Mouse (Mus musculus) intestine, embryonic 15.5 days (tissue): Measurements from ENCODE around the gene Flt1. TPM values are rescaled to one million over a fixed set of nuclear protein-coding genes. Genes with fewer than 3 reads are reported as not detected.

Source experiments
- ATAC-seq: fragments of 200-750 bp; cut with Nextera tagmentation; 2 replicates; pipeline ENCODE4 v1.8.0; 2017; ENCODE audit warnings: moderate TSS enrichment, moderate library complexity
- H3K27ac ChIP-seq: fragments of 300-500 bp; sonication (generic); 2 replicates; pipeline ENCODE4 v1.5.1; 2015; ENCODE audit warnings: mild to moderate bottlenecking, inconsistent platforms
- H3K27me3 ChIP-seq: fragments of 300-500 bp; sonication (generic); replicated peaks from 2 replicates; pipeline ENCODE4 v1.6.1; 2015; ENCODE audit warnings: inconsistent platforms
- H3K36me3 ChIP-seq: fragments of 300-500 bp; sonication (generic); 2 replicates; pipeline ENCODE4 v1.6.1; 2015; ENCODE audit warnings: inconsistent platforms
- H3K4me1 ChIP-seq: fragments of 300-500 bp; sonication (generic); replicated peaks from 2 replicates; pipeline ENCODE4 v1.6.1; 2015; ENCODE audit warnings: inconsistent platforms
- H3K4me2 ChIP-seq: fragments of 300-500 bp; sonication (generic); replicated peaks from 2 replicates; pipeline ENCODE4 v1.6.1; 2015; ENCODE audit warnings: mild to moderate bottlenecking, inconsistent platforms
- H3K4me3 ChIP-seq: fragments of 300-500 bp; sonication (generic); replicated peaks from 2 replicates; pipeline ENCODE4 v1.5.1; 2015; ENCODE audit warnings: inconsistent platforms
- H3K9ac ChIP-seq: fragments of 300-500 bp; sonication (generic); 2 replicates; pipeline ENCODE4 v1.6.1; 2015; ENCODE audit warnings: inconsistent platforms
- H3K9me3 ChIP-seq: fragments of 300-500 bp; sonication (generic); 2 replicates; pipeline ENCODE4 v1.6.1; 2016; ENCODE audit warnings: inconsistent platforms
- WGBS: fragments of 180-500 bp; shearing (Covaris S2); methylation state at CpG from one replicate; pipeline ENCODE4 v1.1.7; 2015; 5-methylcytosine and 5-hydroxymethylcytosine counted together
- polyA plus RNA-seq: library from polyadenylated mRNA; unstranded; fragments of >200 nt; fragmentation: Nextera tagmentation; extraction: Ambion mirVana; gene quantifications from 2 replicates; pipeline ENCODE4 v1.2.1, GENCODE M21; 2015

Flt1 gene
- polyA plus RNA-seq, 1 experiment from 2014 or later, result 12.8 TPM

- H3K36me3 ChIP-seq, result no peaks in the 10 kb centered on the region
- ATAC-seq, result no peak
- H3K9ac ChIP-seq, result no peak overlapping the region
- no peak overlapping the region for H3K27ac ChIP-seq
- H3K4me1 ChIP-seq, result peaks cover 19% of the 10 kb centered on the region
- H3K9me3 ChIP-seq, result no peaks in the 10 kb centered on the region
- H3K4me3 ChIP-seq, result no peak overlapping the region
- 27% methylated on average over 8 of the region's 8 CpGs for WGBS
- H3K4me2 ChIP-seq, result no peak overlapping the region
- peaks cover 54% of the 10 kb centered on the region for H3K27me3 ChIP-seq
Measured at GRCm38 (mm10) chr5:147721438-147721837, 4.4 kb downstream of the Flt1 start.

- Histone ChIP-seq H3K4me2 (no peak overlapping the region), H3K4me1 (0 out of 2 replicates have a peak, but pooled peaks cover 2% of the 10 kb centered on the region), H3K27ac (no peak overlapping the region), H3K4me3 (no peak overlapping the region), H3K27me3 (peaks cover 28% of the 10 kb centered on the region), H3K9ac (no peak overlapping the region), H3K9me3 (no peaks in the 10 kb centered on the region), H3K36me3 (no peaks in the 10 kb centered on the region)
- WGBS, result 83% methylated on average over 7 of the region's 7 CpGs
- ATAC-seq, result no peak
Measured at GRCm38 (mm10) chr5:147718335-147718734, 7.5 kb downstream of the Flt1 start.

- Histone ChIP-seq H3K4me2 (no peak overlapping the region), H3K9ac (no peak overlapping the region), H3K9me3 (no peaks in the 10 kb centered on the region), H3K4me1 (0 out of 2 replicates have a peak, but pooled peaks cover 2% of the 10 kb centered on the region), H3K36me3 (no peaks in the 10 kb centered on the region), H3K4me3 (no peak overlapping the region), H3K27ac (no peak overlapping the region), H3K27me3 (peaks cover 20% of the 10 kb centered on the region)
- 77% methylated on average over 15 of the region's 15 CpGs for WGBS
- no peak for ATAC-seq
Measured at GRCm38 (mm10) chr5:147716697-147717217, 9.1 kb downstream of the Flt1 start.

- WGBS, result 83% methylated on average over 9 of the region's 9 CpGs
- no peaks in the 10 kb centered on the region for H3K4me1 ChIP-seq
Measured at GRCm38 (mm10) chr5:147716276-147716675, 9.5 kb downstream of the Flt1 start.

GRCm38 (mm10) chr5:147715391-147715790, 10.4 kb downstream of the Flt1 start:
- no peaks in the 10 kb centered on the region for H3K4me1 ChIP-seq
- H3K9ac ChIP-seq, result no peak overlapping the region

More at GRCm38 (mm10) chr5:147716276-147716675, 9.5 kb downstream of the Flt1 start:
- H3K9me3 ChIP-seq, result no peaks in the 10 kb centered on the region
- H3K9ac ChIP-seq, result no peak overlapping the region
- no peak overlapping the region for H3K4me2 ChIP-seq
- ATAC-seq, result no peak
- no peak overlapping the region for H3K27ac ChIP-seq
- no peak overlapping the region for H3K4me3 ChIP-seq
- no peaks in the 10 kb centered on the region for H3K36me3 ChIP-seq
- peaks cover 16% of the 10 kb centered on the region for H3K27me3 ChIP-seq

GRCm38 (mm10) chr5:147708500-147708899, 17.3 kb downstream of the Flt1 start:
- Histone ChIP-seq H3K4me1 (no peaks in the 10 kb centered on the region), H3K9me3 (no peaks in the 10 kb centered on the region), H3K36me3 (no peaks in the 10 kb centered on the region), H3K27me3 (no peaks in the 10 kb centered on the region), H3K4me2 (no peak overlapping the region), H3K4me3 (no peak overlapping the region), H3K9ac (no peak overlapping the region), H3K27ac (no peak overlapping the region)
- no peak for ATAC-seq
- 40% methylated on average over 4 of the region's 4 CpGs for WGBS

More at GRCm38 (mm10) chr5:147715391-147715790, 10.4 kb downstream of the Flt1 start:
- Histone ChIP-seq H3K4me2 (no peak overlapping the region), H3K27ac (no peak overlapping the region), H3K9me3 (no peaks in the 10 kb centered on the region), H3K27me3 (peaks cover 8% of the 10 kb centered on the region; the same call in 1 of the 2 replicates), H3K4me3 (no peak overlapping the region), H3K36me3 (no peaks in the 10 kb centered on the region)
- 82% methylated on average over 13 of the region's 13 CpGs for WGBS
- no peak for ATAC-seq

- no peak overlapping the region for H3K27ac ChIP-seq
- no peak overlapping the region for H3K4me3 ChIP-seq
- no peaks in the 10 kb centered on the region for H3K36me3 ChIP-seq
- 28% methylated on average over 4 of the region's 4 CpGs for WGBS
- H3K4me1 ChIP-seq, result no peaks in the 10 kb centered on the region
- no peak for ATAC-seq
- H3K4me2 ChIP-seq, result no peak overlapping the region
- H3K9me3 ChIP-seq, result no peaks in the 10 kb centered on the region
- no peak overlapping the region for H3K9ac ChIP-seq
- H3K27me3 ChIP-seq, result no peaks in the 10 kb centered on the region
Measured at GRCm38 (mm10) chr5:147707479-147707878, 18.3 kb downstream of the Flt1 start.

GRCm38 (mm10) chr5:147704890-147705289, 20.9 kb downstream of the Flt1 start:
- WGBS, result 55% methylated on average over 4 of the region's 4 CpGs
- Histone ChIP-seq H3K4me3 (no peak overlapping the region), H3K36me3 (no peaks in the 10 kb centered on the region), H3K9me3 (no peaks in the 10 kb centered on the region), H3K27ac (no peak overlapping the region), H3K4me2 (no peak overlapping the region), H3K9ac (no peak overlapping the region), H3K4me1 (no peaks in the 10 kb centered on the region), H3K27me3 (no peaks in the 10 kb centered on the region)
- ATAC-seq, result no peak

GRCm38 (mm10) chr5:147702423-147702822, 23.4 kb downstream of the Flt1 start:
- H3K4me3 ChIP-seq, result no peak overlapping the region
- no peaks in the 10 kb centered on the region for H3K9me3 ChIP-seq
- no peak overlapping the region for H3K27ac ChIP-seq
- no peak overlapping the region for H3K4me2 ChIP-seq
- H3K27me3 ChIP-seq, result no peaks in the 10 kb centered on the region
- 87% methylated on average over 5 of the region's 5 CpGs for WGBS
- H3K4me1 ChIP-seq, result no peaks in the 10 kb centered on the region
- no peaks in the 10 kb centered on the region for H3K36me3 ChIP-seq
- no peak for ATAC-seq
- no peak overlapping the region for H3K9ac ChIP-seq

- Histone ChIP-seq H3K4me2 (no peak overlapping the region), H3K27ac (no peak overlapping the region)
- no peak for ATAC-seq
Measured at GRCm38 (mm10) chr5:147701024-147701423, 24.8 kb downstream of the Flt1 start.

GRCm38 (mm10) chr5:147698044-147698443, 27.8 kb downstream of the Flt1 start:
- no peak for ATAC-seq
- Histone ChIP-seq H3K4me1 (no peaks in the 10 kb centered on the region), H3K9ac (no peak overlapping the region), H3K4me3 (no peak overlapping the region), H3K27ac (no peak overlapping the region), H3K4me2 (no peak overlapping the region), H3K27me3 (no peaks in the 10 kb centered on the region), H3K9me3 (no peaks in the 10 kb centered on the region), H3K36me3 (no peaks in the 10 kb centered on the region)
- WGBS, result 49% methylated on average over 13 of the region's 13 CpGs

More at GRCm38 (mm10) chr5:147701024-147701423, 24.8 kb downstream of the Flt1 start:
- Histone ChIP-seq H3K36me3 (no peaks in the 10 kb centered on the region), H3K27me3 (no peaks in the 10 kb centered on the region), H3K4me3 (no peak overlapping the region), H3K9me3 (no peaks in the 10 kb centered on the region), H3K9ac (no peak overlapping the region), H3K4me1 (no peaks in the 10 kb centered on the region)
- WGBS, result 93% methylated on average over 3 of the region's 3 CpGs

GRCm38 (mm10) chr5:147697165-147697564, 28.6 kb downstream of the Flt1 start:
- no peak overlapping the region for H3K27ac ChIP-seq
- H3K36me3 ChIP-seq, result no peaks in the 10 kb centered on the region
- H3K4me2 ChIP-seq, result no peak overlapping the region
- H3K9me3 ChIP-seq, result no peaks in the 10 kb centered on the region
- WGBS, result 40% methylated on average over 5 of the region's 5 CpGs
- H3K4me3 ChIP-seq, result no peak overlapping the region
- no peaks in the 10 kb centered on the region for H3K27me3 ChIP-seq
- no peaks in the 10 kb centered on the region for H3K4me1 ChIP-seq
- ATAC-seq, result no peak
- no peak overlapping the region for H3K9ac ChIP-seq

- H3K4me1 ChIP-seq, result no peaks in the 10 kb centered on the region
- 90% methylated on average over 1 of the region's 1 CpGs for WGBS
- no peak overlapping the region for H3K27ac ChIP-seq
- no peak overlapping the region for H3K9ac ChIP-seq
- no peak overlapping the region for H3K4me3 ChIP-seq
- no peaks in the 10 kb centered on the region for H3K27me3 ChIP-seq
- no peaks in the 10 kb centered on the region for H3K9me3 ChIP-seq
- no peak for ATAC-seq
- H3K4me2 ChIP-seq, result no peak overlapping the region
- no peaks in the 10 kb centered on the region for H3K36me3 ChIP-seq
Measured at GRCm38 (mm10) chr5:147692622-147693021, 33.2 kb downstream of the Flt1 start.
